Mouse (Mus musculus) ES-E14 (cell line): ENCODE results near the gene Nfat5. TPM values are rescaled to one million over a fixed set of nuclear protein-coding genes. Genes with fewer than 3 reads are reported as not detected.
A peak's percentile ranks its signal among the peaks of the same experiment; 100 is the strongest.

Source experiments
- DNase-seq: peaks from one replicate; pipeline ENCODE4 v3.0.0-alpha.2; 2013; ENCODE audit warnings: low read depth, low spot score
- H3K27ac ChIP-seq: 2 replicates; pipeline ENCODE4 v1.5.1; 2012; ENCODE audit warnings: low read depth, mild to moderate bottlenecking, low read length, moderate library complexity, mixed read lengths; ENCODE audit not compliant: poor library complexity, insufficient read depth, severe bottlenecking
- H3K36me3 ChIP-seq: 2 replicates; pipeline ENCODE4 v1.6.1; 2012; ENCODE audit warnings: mild to moderate bottlenecking, low read length, moderate library complexity, mixed read lengths; ENCODE audit not compliant: control insufficient read depth, poor library complexity, insufficient read depth, severe bottlenecking
- H3K4me1 ChIP-seq, 2 experiments: fragments of 150-350 bp in 1 of 2; sonication (generic) in 1 of 2; 2 replicates each; pipeline ENCODE4 v1.6.1; 2012; ENCODE audit warnings: low read length in 2 of 2, mild to moderate bottlenecking in 1 of 2, mixed read lengths in 1 of 2; ENCODE audit not compliant: control insufficient read depth in 2 of 2, insufficient read depth in 2 of 2, poor library complexity in 1 of 2
- H3K4me3 ChIP-seq, 2 experiments: fragments of 150-350 bp in 1 of 2; sonication (generic) in 1 of 2; 2 replicates each; pipeline ENCODE4 v1.5.1; 2012; ENCODE audit warnings: low read length in 2 of 2, low read depth in 1 of 2, mild to moderate bottlenecking in 1 of 2, mixed read lengths in 1 of 2; ENCODE audit not compliant: insufficient read depth in 1 of 2, poor library complexity in 1 of 2, severe bottlenecking in 1 of 2
- H3K9ac ChIP-seq: 2 replicates; pipeline ENCODE4 v1.6.1; 2012; ENCODE audit warnings: low read depth, mild to moderate bottlenecking, low read length, mixed read lengths; ENCODE audit not compliant: poor library complexity, insufficient read depth, severe bottlenecking
- H3K9me3 ChIP-seq: fragments of 150-350 bp; sonication (generic); 2 replicates; pipeline ENCODE4 v1.6.1; 2012; ENCODE audit warnings: low read depth, mild to moderate bottlenecking, low read length; ENCODE audit not compliant: control insufficient read depth, insufficient read depth
- CHD2 ChIP-seq: IDR thresholded peaks from 2 replicates; pipeline ENCODE4 v1.6.1; 2014; ENCODE audit warnings: mild to moderate bottlenecking, low read depth, low read length, inconsistent platforms
- HCFC1 ChIP-seq: IDR thresholded peaks from 2 replicates; pipeline ENCODE4 v1.6.1; 2012; ENCODE audit warnings: low read length, inconsistent platforms, borderline replicate concordance; ENCODE audit not compliant: insufficient read depth
- MAFK ChIP-seq: IDR thresholded peaks from 2 replicates; pipeline ENCODE4 v1.6.1; 2014; ENCODE audit warnings: mild to moderate bottlenecking, low read depth, low read length, inconsistent platforms; ENCODE audit not compliant: insufficient read depth
- ZC3H11A ChIP-seq: IDR thresholded peaks from 2 replicates; pipeline ENCODE4 v1.6.1; 2012; ENCODE audit warnings: low read depth, mild to moderate bottlenecking, inconsistent platforms, low read length, borderline replicate concordance
- ZNF384 ChIP-seq: IDR thresholded peaks from 2 replicates; pipeline ENCODE4 v1.6.1; 2012; ENCODE audit warnings: low read depth, low read length, inconsistent platforms
- in situ Hi-C, 2 experiments: fragments of 600-800 bp; cut with MboI; formaldehyde crosslinking; loops; one replicate each; pipeline ENCODE4 v1.15.1; 2025; ENCODE audit warnings: low sequenced_read_pairs in 2 of 2, inconsistent platforms in 1 of 2; ENCODE audit not compliant: unreplicated experiment in 2 of 2
- total RNA-seq: library from RNA; depleted of rRNA; stranded (reverse); fragments of 300-350 nt; gene quantifications from 2 replicates; pipeline ENCODE4 v1.2.3, GENCODE M21; 2012

The Nfat5 gene
- total RNA-seq, 1 experiment, result 24.2 TPM

GRCm38 (mm10) chr8:107401866-107402265, 108.6 kb downstream of the Nfat5 start:
- no peak overlapping the region for H3K9ac ChIP-seq

GRCm38 (mm10) chr8:107403038-107403781, 109.9 kb downstream of the Nfat5 start, which contains the start of gene Nqo1:
TSS of gene Nqo1 (minus strand) at chr8:107403206.
- in situ Hi-C loops, result no loop called here
- H3K27ac ChIP-seq, result peak within 1 kb of the TSS; percentile 67
- peaks cover 4 to 24% of the 10 kb centered on the region in 2 experiments; a peak in 3 of 4 replicates for H3K4me1 ChIP-seq
- H3K4me3 ChIP-seq, result peak within 1 kb of the TSS; percentile 51 to 53
- no peaks in the 10 kb centered on the region for H3K9me3 ChIP-seq
- no peak for TF ChIP-seq ZC3H11A
- peak; percentile 96 for TF ChIP-seq MAFK
- TF ChIP-seq ZNF384, result no peak
- TF ChIP-seq CHD2, result no peak
- 0 out of 2 replicates have a peak, but pooled peaks have one; percentile 12 for TF ChIP-seq HCFC1
- DNase-seq, result peak; percentile 95
- H3K36me3 ChIP-seq, result no peaks in the 10 kb centered on the region
- H3K9ac ChIP-seq, result peak within 1 kb of the TSS; percentile 61

More at GRCm38 (mm10) chr8:107401866-107402265, 108.6 kb downstream of the Nfat5 start:
- Histone ChIP-seq H3K4me1 (peaks cover 2 to 23% of the 10 kb centered on the region in 2 experiments; a peak in 2 of 4 replicates), H3K9me3 (no peaks in the 10 kb centered on the region), H3K4me3 (no peak overlapping the region), H3K27ac (no peak overlapping the region), H3K36me3 (no peaks in the 10 kb centered on the region)
- TF ChIP-seq MAFK, result no peak
- no peak for TF ChIP-seq ZNF384
- no peak for TF ChIP-seq CHD2
- no peak for TF ChIP-seq HCFC1
- no peak for TF ChIP-seq ZC3H11A
- no peak for DNase-seq
- in situ Hi-C loops, result no loop called here

GRCm38 (mm10) chr8:107404057-107404456, 110.8 kb downstream of the Nfat5 start:
- TF ChIP-seq HCFC1, result no peak
- TF ChIP-seq ZC3H11A, result no peak
- TF ChIP-seq ZNF384, result no peak
- no peak for TF ChIP-seq MAFK
- TF ChIP-seq CHD2, result no peak
- no peak for DNase-seq
- peak overlapping the region; percentile 67 for H3K27ac ChIP-seq
- H3K36me3 ChIP-seq, result no peaks in the 10 kb centered on the region
- H3K9ac ChIP-seq, result peak overlapping the region; percentile 61; the same call in 1 of the 2 replicates
- in situ Hi-C loops, result no loop called here
- peaks cover 4 to 24% of the 10 kb centered on the region in 2 experiments; a peak in 3 of 4 replicates for H3K4me1 ChIP-seq
- H3K9me3 ChIP-seq, result no peaks in the 10 kb centered on the region
- peak overlapping the region; percentile 34 to 49; a peak in 1 of 4 replicates for H3K4me3 ChIP-seq

GRCm38 (mm10) chr8:107405935-107406334, 112.7 kb downstream of the Nfat5 start:
- no peak for TF ChIP-seq ZC3H11A
- TF ChIP-seq HCFC1, result no peak
- TF ChIP-seq MAFK, result no peak
- TF ChIP-seq CHD2, result no peak
- no peak for TF ChIP-seq ZNF384
- Histone ChIP-seq H3K36me3 (peaks cover 2% of the 10 kb centered on the region; the same call in 1 of the 2 replicates), H3K4me3 (no peak overlapping the region), H3K27ac (no peak overlapping the region), H3K4me1 (peaks cover 2 to 23% of the 10 kb centered on the region in 2 experiments; a peak in 3 of 4 replicates), H3K9me3 (no peaks in the 10 kb centered on the region), H3K9ac (no peak overlapping the region)
- DNase-seq, result no peak
- in situ Hi-C loops, result no loop called here

GRCm38 (mm10) chr8:107411391-107411790, 118.1 kb downstream of the Nfat5 start:
- no peak overlapping the region for H3K9ac ChIP-seq
- H3K27ac ChIP-seq, result no peak overlapping the region
- in situ Hi-C loops, result no loop called here
- H3K36me3 ChIP-seq, result peaks cover 46% of the 10 kb centered on the region
- TF ChIP-seq HCFC1 (no peak), CHD2 (no peak), MAFK (no peak), ZC3H11A (no peak), ZNF384 (no peak)
- DNase-seq, result peak; percentile 61
- H3K4me1 ChIP-seq, result peaks cover 2 to 28% of the 10 kb centered on the region in 2 experiments; a peak in 3 of 4 replicates
- no peaks in the 10 kb centered on the region for H3K9me3 ChIP-seq
- H3K4me3 ChIP-seq, result no peak overlapping the region
